Comparison of ENCODE assay signal across 21 mouse cellular contexts in the genomic region with DNA sequence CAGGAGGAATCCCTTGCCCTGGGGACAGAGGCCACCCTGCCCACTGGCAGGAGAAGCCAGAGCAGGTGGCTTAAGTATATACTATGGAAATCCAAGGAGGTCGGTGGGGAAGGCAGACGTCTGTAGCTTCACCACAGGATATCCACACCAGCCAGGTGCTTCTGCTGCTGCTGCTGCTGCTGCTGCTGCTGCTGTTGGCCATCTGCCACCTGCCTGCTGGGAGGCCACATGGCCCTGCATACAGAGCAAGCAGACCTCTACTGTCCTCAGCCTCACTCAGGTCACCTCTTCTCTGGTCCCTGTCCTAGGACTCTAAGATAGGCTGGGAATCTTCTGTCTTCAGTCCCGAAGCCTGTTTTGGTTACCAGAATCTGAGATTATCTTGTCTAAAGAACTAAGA. TPM values are rescaled to one million over a fixed set of nuclear protein-coding genes. Genes with fewer than 3 reads are reported as not detected.
DNase-seq lines count a peak whose midpoint lies in the region; ATAC-seq lines count a peak whose summit lies in the region.
"Had no signal": no experiment of that assay in that cellular context is flagged by ENCODE, and none has a peak within 500 bp of the region (broad histone marks: within the 10 kb centered on the region; RNA-seq: fewer than 3 reads in every experiment).

No protein-coding gene starts in this region.

- intact Hi-C loops in left cerebral cortex, postnatal 4 days (cut with DNase I): no loop called here

- DNase-seq in cerebellum, postnatal 10 days: peak; percentile 64 to 72
- peak; percentile 56 for DNase-seq in left cerebral cortex, postnatal 4 days
- no peak for DNase-seq in left cerebral cortex, adult 8-10 months (ENCODE audit: low spot score in 2 of 2)
- no peak for DNase-seq in adrenal gland, adult 2 months
- DNase-seq: adrenal gland, postnatal 10 days; adrenal gland, postnatal 25 days; cerebellum, adult 9-11 months; embryo, embryonic 11 days had no signal

- ATAC-seq in cerebellum, adult (ENCODE audit: insufficient number of reproducible peaks, low FRiP score, low TSS enrichment): no peak
- ATAC-seq: activated CD4-positive, CD25-positive, alpha-beta regulatory T cell, adult 4 months; forebrain, embryonic 14.5 days; forebrain, embryonic 16.5 days; Patski had no signal

RNA-seq across cellular contexts. Expression of a gene that starts 1.9 kb away (rescaled TPM):
- total RNA-seq in left cerebral cortex, postnatal 4 days (2021): not detected
- under 1 TPM; 0.21 to 0.67 (median 0.38) TPM for total RNA-seq in left cerebral cortex, adult 8-10 months (2022)
- under 1 TPM; 0.14 TPM for total RNA-seq in adrenal gland, adult 2 months (2021)
- not detected in 2 replicates for polyA plus RNA-seq in adrenal gland, adult 2 months (2012; rRNA removed)
- total RNA-seq: adrenal gland, adult 18-20 months; adrenal gland, postnatal 10 days; adrenal gland, postnatal 25 days; adrenal gland, postnatal 4 days; ES-E14; MEL had no signal
- polyA plus RNA-seq: activated CD4-positive, CD25-positive, alpha-beta regulatory T cell, adult 4 months; C2C12; embryonic facial prominence, embryonic 13.5 days; erythroblast, embryonic 14.5 days; forebrain, embryonic 12.5 days; forebrain, embryonic 14.5 days; forebrain, embryonic 16.5 days had no signal

RNA-seq across cellular contexts. Expression of a gene that starts 34.6 kb away (rescaled TPM):
- 100 to 1,000 TPM; 428 to 458 TPM for total RNA-seq in left cerebral cortex, postnatal 4 days (2021)
- total RNA-seq in left cerebral cortex, adult 8-10 months (2022): 100 to 1,000 TPM; 291 to 334 (median 319) TPM
- 100 to 1,000 TPM; 323 to 342 TPM for total RNA-seq in adrenal gland, adult 2 months (2021)
- 10.3 and 10.5 TPM in 2 replicates for polyA plus RNA-seq in adrenal gland, adult 2 months (2012; rRNA removed)

RNA-seq across cellular contexts. Expression of a gene that starts 44.4 kb away (rescaled TPM):
- 10 to 100 TPM; 15.6 to 17.2 TPM for total RNA-seq in left cerebral cortex, postnatal 4 days (2021)
- 100 to 1,000 TPM; 799 to 917 (median 880) TPM for total RNA-seq in left cerebral cortex, adult 8-10 months (2022)
- total RNA-seq in adrenal gland, adult 2 months (2021): 1 to 10 TPM; 3.6 to 4.0 TPM
- polyA plus RNA-seq in adrenal gland, adult 2 months (2012; rRNA removed): 3.0 and 4.6 TPM in 2 replicates
- polyA plus RNA-seq: erythroblast, embryonic 14.5 days had no signal

Comparison
In these comparisons a context has a peak if more than half of its experiments do, and no peak if none do; other contexts are left out.
1. DNase-seq: peak in cerebellum, postnatal 10 days (2 of 2) and left cerebral cortex, postnatal 4 days (single experiment); none in left cerebral cortex, adult 8-10 months (0 of 2) and adrenal gland, adult 2 months (single experiment).
2. RNA of a gene that starts 44.4 kb away (total RNA-seq): 799 to 917 TPM in left cerebral cortex, adult 8-10 months; 15.6 to 17.2 TPM in left cerebral cortex, postnatal 4 days and 3.6 to 4.0 TPM in adrenal gland, adult 2 months; every median in the first group is over 10 times any median in the second.